Mouse (Mus musculus): ENCODE data around the gene Naa50.

DNA sequence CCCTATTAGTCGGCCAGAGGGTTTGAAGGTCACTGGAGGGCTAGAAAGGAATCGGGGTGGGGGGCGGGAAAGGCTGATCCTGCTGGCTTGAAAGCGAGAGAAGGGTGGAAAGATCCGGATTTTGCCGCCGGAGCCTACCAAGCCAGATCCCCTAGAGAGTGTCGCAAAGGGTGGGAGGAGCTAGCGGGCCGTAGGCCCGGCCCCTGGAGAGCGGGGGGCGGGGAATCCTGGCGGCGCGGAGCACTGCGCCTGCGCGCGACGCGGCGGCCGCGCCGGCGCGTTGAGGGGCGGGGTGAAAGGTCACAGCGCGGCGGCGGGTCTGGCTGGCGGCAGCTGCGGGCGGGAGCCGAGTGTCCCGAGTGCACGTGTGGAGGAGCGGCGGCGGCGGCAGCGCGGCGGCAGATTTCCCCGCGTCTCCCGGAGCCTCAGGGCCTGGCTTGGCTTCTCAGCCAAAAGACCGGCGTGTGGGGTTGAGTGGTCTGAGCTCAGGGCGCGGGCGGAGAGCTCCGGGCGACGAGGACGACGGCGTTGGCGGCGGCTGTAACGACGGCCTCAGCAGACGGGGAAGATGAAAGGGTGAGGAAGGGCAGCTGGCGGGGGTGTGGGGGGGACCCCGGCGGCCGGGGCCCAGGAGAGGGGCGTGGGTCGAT, at the start of gene Naa50, which contains the start of gene Atp6v1a:
- TF ChIP-seq EP300 (IDR thresholded peaks at IDR 0.05; ENCODE audit: insufficient read depth, low read depth, low read length) (0 out of 2 replicates have a peak, but pooled peaks have one; percentile 47), CTCF (IDR thresholded peaks at IDR 0.05; ENCODE audit: low read depth, low read length) (no peak), POLR2A (IDR thresholded peaks at IDR 0.05; ENCODE audit: insufficient read depth, low read length) (no peak)
